Mouse (Mus musculus) limb, embryonic 14.5 days (tissue): ENCODE data around the gene Vps53. TPM values are rescaled to one million over a fixed set of nuclear protein-coding genes. Genes with fewer than 3 reads are reported as not detected.

Experiments
- ATAC-seq: fragments of 200-750 bp; cut with Nextera tagmentation; 2 replicates; pipeline ENCODE4 v1.8.0; 2017; ENCODE audit warnings: low read depth, moderate number of reproducible peaks, moderate TSS enrichment; ENCODE audit not compliant: low FRiP score
- DNase-seq: peaks from one replicate; pipeline ENCODE4 v3.0.0-alpha.2; 2015; ENCODE audit warnings: low spot score
- H3K27ac ChIP-seq: fragments of 300-500 bp; sonication (generic); replicated peaks from 2 replicates; pipeline ENCODE4 v1.5.1; 2014; ENCODE audit warnings: low read depth, mild to moderate bottlenecking, low read length, moderate library complexity, mixed read lengths
- H3K27me3 ChIP-seq: fragments of 300-500 bp; sonication (generic); 2 replicates; pipeline ENCODE4 v1.6.1; 2014; ENCODE audit warnings: low read length, mixed read lengths; ENCODE audit not compliant: control insufficient read depth, insufficient read depth
- H3K36me3 ChIP-seq: fragments of 300-500 bp; sonication (generic); 2 replicates; pipeline ENCODE4 v1.6.1; 2014; ENCODE audit warnings: mild to moderate bottlenecking, low read length, moderate library complexity, mixed read lengths; ENCODE audit not compliant: control insufficient read depth, insufficient read depth
- H3K4me1 ChIP-seq: fragments of 300-500 bp; sonication (generic); 2 replicates; pipeline ENCODE4 v1.6.1; 2014; ENCODE audit warnings: antibody characterized with exemption, low read length, mixed read lengths; ENCODE audit not compliant: control insufficient read depth, insufficient read depth
- H3K4me2 ChIP-seq: fragments of 300-500 bp; sonication (generic); replicated peaks from 2 replicates; pipeline ENCODE4 v1.6.1; 2014; ENCODE audit warnings: low read depth, mild to moderate bottlenecking, low read length, moderate library complexity; ENCODE audit not compliant: severe bottlenecking
- H3K4me3 ChIP-seq: fragments of 300-500 bp; sonication (generic); replicated peaks from 2 replicates; pipeline ENCODE4 v1.5.1; 2014; ENCODE audit warnings: low read length
- H3K9ac ChIP-seq: fragments of 300-500 bp; sonication (generic); 2 replicates; pipeline ENCODE4 v1.6.1; 2014; ENCODE audit warnings: mild to moderate bottlenecking, low read depth, low read length, moderate library complexity; ENCODE audit not compliant: severe bottlenecking
- H3K9me3 ChIP-seq: fragments of 300-500 bp; sonication (generic); 2 replicates; pipeline ENCODE4 v1.6.1; 2016; ENCODE audit warnings: low read length; ENCODE audit not compliant: control insufficient read depth
- POLR2A ChIP-seq: fragments of 200-500 bp; IDR thresholded peaks from 2 replicates; pipeline ENCODE4 v1.8.0; 2012; ENCODE audit warnings: inconsistent platforms, mild to moderate bottlenecking, moderate library complexity, borderline replicate concordance; ENCODE audit not compliant: insufficient read depth, insufficient read length; ENCODE audit errors: extremely low read depth
- WGBS: fragments of 180-500 bp; shearing (Covaris S2); extraction: QIAGEN DNeasy Blood & Tissue Kit; methylation state at CpG from one replicate; pipeline ENCODE4 v1.1.7; 2014; 5-methylcytosine and 5-hydroxymethylcytosine counted together
- polyA plus RNA-seq, 2 experiments: library from polyadenylated mRNA; depleted of rRNA in 1 of 2; stranded (reverse) in 1 of 2; unstranded in 1 of 2; fragments of >200 nt; fragmentation: Nextera tagmentation in 1 of 2; extraction: Ambion mirVana in 1 of 2; gene quantifications; 2 replicates each; pipeline versions ENCODE4 v1.2.1 to v1.2.3; 2012 to 2014

Gene Vps53
- polyA plus RNA-seq, 2 experiments, result 29.6 to 37.3 TPM

DNA sequence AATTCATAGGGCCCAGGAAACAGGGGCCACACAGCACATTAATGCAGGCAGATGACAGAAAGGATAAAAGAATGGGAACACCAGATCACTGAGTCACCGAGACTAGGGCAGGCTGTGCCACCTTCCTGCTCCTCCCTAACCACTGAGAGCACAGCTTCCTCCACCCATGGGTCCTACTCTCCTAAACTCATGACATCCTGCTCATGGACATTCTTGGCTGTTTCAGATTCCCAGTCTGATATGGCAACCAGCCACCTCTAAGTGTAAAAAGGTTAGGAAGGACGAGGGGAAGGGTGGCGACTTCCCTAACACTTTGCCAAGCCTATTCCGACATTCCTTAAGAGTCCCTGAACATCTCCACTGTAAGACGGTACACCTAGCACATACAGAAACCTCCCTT is 48.6 kb downstream of the Vps53 start:
- H3K4me2 ChIP-seq, result no peak overlapping the region
- no peaks in the 10 kb centered on the region for H3K9me3 ChIP-seq
- ATAC-seq (no peak), DNase-seq (no peak)
- H3K36me3 ChIP-seq, result peaks cover 25% of the 10 kb centered on the region
- 86% methylated on average over 5 of the region's 5 CpGs for WGBS
- no peak overlapping the region for H3K9ac ChIP-seq
- peaks cover 3% of the 10 kb centered on the region; the same call in 1 of the 2 replicates for H3K4me1 ChIP-seq
- TF ChIP-seq POLR2A, result no peak
- no peak overlapping the region for H3K4me3 ChIP-seq
- H3K27me3 ChIP-seq, result no peaks in the 10 kb centered on the region
- no peak overlapping the region for H3K27ac ChIP-seq

DNA sequence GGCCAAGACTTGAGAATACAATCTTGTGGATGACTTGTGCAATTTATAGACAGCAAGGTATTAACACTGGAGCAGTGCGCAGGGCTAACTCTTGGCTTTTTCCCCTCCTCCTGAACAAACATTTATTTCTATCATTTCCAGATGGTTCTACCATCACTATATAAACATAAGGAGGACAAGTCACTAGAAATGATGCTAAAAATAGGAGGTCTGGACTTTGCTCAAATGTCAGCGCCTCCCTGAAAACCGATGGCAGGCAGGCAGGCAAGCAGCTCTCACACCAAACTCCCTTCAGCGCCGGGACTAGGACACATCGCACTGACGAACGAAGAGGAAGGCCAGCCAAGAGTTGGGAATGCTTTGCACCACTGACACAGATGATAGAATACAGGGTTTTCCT is 54.1 kb downstream of the Vps53 start:
- no peak overlapping the region for H3K4me3 ChIP-seq
- no peak overlapping the region for H3K4me2 ChIP-seq
- H3K9ac ChIP-seq, result no peak overlapping the region
- H3K27me3 ChIP-seq, result no peaks in the 10 kb centered on the region
- ATAC-seq (no peak), DNase-seq (peak; percentile 36)
- 45% methylated on average over 8 of the region's 8 CpGs for WGBS
- no peak for TF ChIP-seq POLR2A
- H3K36me3 ChIP-seq, result peaks cover 20% of the 10 kb centered on the region
- H3K9me3 ChIP-seq, result no peaks in the 10 kb centered on the region
- H3K4me1 ChIP-seq, result peaks cover 10% of the 10 kb centered on the region; the same call in 1 of the 2 replicates
- peak overlapping the region; percentile 27; the same call in 1 of the 2 replicates for H3K27ac ChIP-seq

DNA sequence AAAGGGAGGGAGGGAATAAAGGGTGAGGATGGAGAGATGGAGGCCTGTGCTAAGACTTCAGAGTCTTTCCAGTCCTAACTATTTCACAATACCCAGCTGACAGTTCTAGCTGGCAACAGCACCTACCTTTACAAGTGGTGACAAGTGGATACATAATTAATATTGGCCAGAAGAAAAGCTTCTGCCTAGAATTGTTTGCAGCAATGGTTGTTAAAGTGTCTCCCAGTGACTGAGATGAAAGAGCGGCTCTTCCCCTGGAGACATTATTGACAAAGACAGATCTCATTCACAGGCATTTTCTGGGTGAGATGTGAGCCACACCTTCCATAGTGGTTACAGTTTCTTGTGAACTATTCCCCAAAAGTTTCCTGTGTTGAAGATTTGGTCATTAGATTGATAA is 55.9 kb downstream of the Vps53 start:
- ATAC-seq, result no peak
- no peak for TF ChIP-seq POLR2A
- 89% methylated on average over 1 of the region's 1 CpGs for WGBS
- H3K4me2 ChIP-seq, result no peak overlapping the region
- H3K36me3 ChIP-seq, result peaks cover 18% of the 10 kb centered on the region
- no peak overlapping the region for H3K4me3 ChIP-seq
- DNase-seq, result no peak
- H3K4me1 ChIP-seq, result peaks cover 10% of the 10 kb centered on the region; the same call in 1 of the 2 replicates
- H3K27me3 ChIP-seq, result no peaks in the 10 kb centered on the region
- H3K9me3 ChIP-seq, result no peaks in the 10 kb centered on the region
- no peak overlapping the region for H3K9ac ChIP-seq
- no peak overlapping the region for H3K27ac ChIP-seq

DNA sequence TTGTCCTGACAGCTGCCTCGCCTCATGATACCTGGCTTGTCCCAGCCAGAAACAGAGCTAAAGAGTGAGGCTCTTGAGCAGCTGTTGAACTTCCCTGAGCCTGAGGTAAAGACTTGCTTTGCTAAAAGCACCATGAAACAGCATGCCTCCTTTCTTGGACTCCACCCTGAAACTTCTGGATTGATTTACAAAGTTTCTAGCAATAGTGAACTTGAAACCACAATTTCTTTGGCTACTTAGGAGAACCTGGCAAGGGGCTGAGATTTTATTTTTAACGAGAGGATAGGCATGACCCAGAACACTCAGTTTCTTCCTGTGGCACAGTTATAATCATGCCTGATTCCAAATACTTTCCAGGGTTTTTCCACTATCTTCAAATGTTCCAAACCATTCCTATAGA is 56.9 kb downstream of the Vps53 start:
- 51% methylated on average over 2 of the region's 2 CpGs for WGBS
- Histone ChIP-seq H3K9me3 (no peaks in the 10 kb centered on the region), H3K4me3 (no peak overlapping the region), H3K4me1 (peaks cover 10% of the 10 kb centered on the region; the same call in 1 of the 2 replicates), H3K27me3 (no peaks in the 10 kb centered on the region), H3K36me3 (peaks cover 22% of the 10 kb centered on the region), H3K27ac (no peak overlapping the region), H3K9ac (no peak overlapping the region), H3K4me2 (no peak overlapping the region)
- no peak for TF ChIP-seq POLR2A
- DNase-seq (peak; percentile 33), ATAC-seq (no peak)

DNA sequence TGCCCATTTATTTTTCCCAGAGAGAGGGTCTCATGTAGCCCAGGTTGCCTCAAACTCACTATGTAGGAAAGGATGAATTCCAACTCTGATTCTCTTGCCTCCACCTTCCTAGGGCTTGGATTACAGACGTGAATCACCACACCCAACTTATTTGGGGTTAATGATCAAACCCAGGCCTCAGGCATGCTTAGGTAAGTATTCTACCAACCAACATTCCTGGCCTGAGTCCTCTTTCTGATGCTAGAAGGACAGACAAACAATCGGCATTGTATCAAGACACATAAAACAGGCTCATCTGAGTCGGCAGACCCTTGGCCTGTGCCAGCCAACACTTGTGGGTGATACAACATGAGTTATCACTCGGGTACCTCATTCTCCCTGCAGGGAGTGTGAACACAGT is 58.4 kb downstream of the Vps53 start:
- no peak overlapping the region for H3K9ac ChIP-seq
- H3K36me3 ChIP-seq, result peaks cover 36% of the 10 kb centered on the region
- WGBS, result 81% methylated on average over 4 of the region's 4 CpGs
- peaks cover 9% of the 10 kb centered on the region; the same call in 1 of the 2 replicates for H3K4me1 ChIP-seq
- no peaks in the 10 kb centered on the region for H3K27me3 ChIP-seq
- TF ChIP-seq POLR2A, result no peak
- H3K9me3 ChIP-seq, result no peaks in the 10 kb centered on the region
- no peak for ATAC-seq
- no peak overlapping the region for H3K4me3 ChIP-seq
- H3K4me2 ChIP-seq, result no peak overlapping the region
- no peak for DNase-seq
- no peak overlapping the region for H3K27ac ChIP-seq
